Mouse (Mus musculus): ENCODE results near the gene Sla2.

DNA sequence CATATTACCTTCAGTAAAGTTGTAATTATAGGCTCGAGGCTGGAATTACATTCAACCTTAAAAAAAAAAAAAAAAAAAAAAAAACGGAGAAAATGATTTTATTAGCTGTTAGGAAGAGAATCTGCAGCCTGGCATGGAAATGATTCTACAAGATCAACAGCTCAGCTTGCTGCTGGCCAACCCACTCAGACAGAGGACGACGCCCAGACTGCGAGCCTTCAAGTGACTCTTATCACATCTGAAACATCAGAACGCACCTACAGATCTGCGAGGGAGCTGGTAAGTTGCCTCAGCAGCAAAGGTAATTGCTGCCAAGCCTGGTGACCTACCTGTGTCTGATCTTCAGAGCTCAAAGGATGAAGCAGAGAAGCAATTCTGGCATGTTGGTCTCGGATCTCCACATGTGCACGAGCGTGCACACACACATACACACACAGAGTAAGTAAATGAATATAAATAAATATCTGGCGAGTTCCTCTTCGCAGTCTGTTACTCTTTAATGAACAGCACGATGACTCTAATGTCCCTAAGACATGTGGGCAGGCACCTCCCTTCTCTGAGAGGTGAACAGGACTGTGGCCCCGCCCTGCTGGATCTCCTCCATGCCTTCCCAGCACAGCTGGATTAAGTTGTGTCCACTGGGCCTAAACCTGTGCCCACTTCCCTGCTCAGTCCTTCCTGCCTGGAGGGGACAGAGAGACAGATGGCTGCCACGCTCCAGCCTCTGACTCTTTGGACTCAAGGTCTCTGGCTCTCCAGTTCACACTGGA lies 7.7 kb upstream of the Sla2 start:
- TF ChIP-seq TAL1 (IDR thresholded peaks at IDR 0.05; ENCODE audit: low read length) (no peak; the same call in 2 of the 3 replicates), GATA1 (IDR thresholded peaks at IDR 0.05; ENCODE audit: low read length) (no peak)
